Mouse (Mus musculus) embryonic fibroblast, embryonic 13.5 days (primary cell): ENCODE measurements at regions not wholly inside any gene's neighbourhood (a gene's known extent, or its start where the extent isn't known, plus 50 kb on each side); places are given as distances from the start of the nearest gene placed in this dataset.

Source experiments
- CTCF ChIP-seq: IDR thresholded peaks from 2 replicates; pipeline ENCODE4 v1.5.1; 2011; ENCODE audit warnings: mild to moderate bottlenecking, control low read depth, low read length, moderate library complexity, borderline replicate concordance; ENCODE audit not compliant: insufficient read depth
- POLR2A ChIP-seq: IDR thresholded peaks from 2 replicates; pipeline ENCODE4 v1.6.1; 2011; ENCODE audit warnings: low read depth, mild to moderate bottlenecking, control low read depth, low read length, moderate library complexity

DNA sequence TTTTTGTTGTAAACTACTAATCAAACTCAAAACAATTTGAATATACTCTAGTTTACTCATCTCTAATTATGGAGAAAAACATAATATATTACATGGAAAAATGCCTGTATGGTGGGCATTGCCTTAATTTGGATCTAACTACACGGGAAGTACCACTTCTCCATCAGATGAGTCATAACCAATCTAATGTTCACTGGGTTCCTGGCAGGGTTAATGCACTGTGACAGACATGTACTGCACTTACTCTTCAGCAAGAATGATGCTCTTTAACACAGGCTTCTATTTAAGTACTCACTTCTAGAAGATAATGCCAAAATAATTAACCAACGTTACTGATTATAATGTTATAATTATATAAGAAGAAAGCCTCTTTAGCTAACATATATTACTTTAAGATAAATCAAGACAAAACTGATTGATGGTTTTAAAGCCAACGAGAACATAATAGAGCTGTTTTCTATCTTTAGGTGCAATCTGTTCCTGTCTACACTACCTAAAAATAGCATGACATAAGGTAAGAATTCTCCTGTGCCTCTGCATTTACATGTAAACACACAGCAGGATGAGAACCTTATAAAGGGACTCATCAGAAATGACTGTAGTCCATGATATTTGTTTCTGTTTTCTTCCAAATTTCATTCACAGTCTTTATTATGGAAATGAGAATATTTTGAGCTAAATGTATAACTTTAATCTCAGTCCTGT is 344.4 kb downstream of the Etv1 start:
- TF ChIP-seq CTCF (no peak), POLR2A (no peak)
